Mouse (Mus musculus): Measurements from ENCODE around the gene Htr1d.

DNA sequence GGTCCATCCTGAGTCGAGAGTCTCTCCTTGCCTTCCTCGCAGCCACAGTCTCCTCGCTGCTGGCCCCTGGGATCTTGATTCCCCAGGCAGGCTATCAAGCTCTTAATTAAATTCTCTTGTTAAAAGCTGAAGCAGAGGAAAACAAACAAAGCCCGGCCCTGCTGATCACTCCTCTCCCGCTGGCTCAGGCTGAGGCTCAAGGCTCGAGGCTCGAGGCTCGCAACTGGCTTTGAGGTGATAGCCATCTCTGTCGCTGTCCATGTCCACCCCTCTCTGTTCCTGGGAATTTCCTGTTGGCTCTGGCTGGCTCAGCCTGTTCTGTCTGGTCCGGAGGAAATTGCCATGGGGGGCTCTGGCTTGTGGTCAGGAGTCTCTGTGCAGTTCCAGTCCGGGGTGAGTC lies 4.4 kb upstream of the Htr1d start:
- TF ChIP-seq CTCF (IDR thresholded peaks at IDR 0.05; ENCODE audit: insufficient read depth, low read depth, low read length): no peak
- TF ChIP-seq POLR2A (IDR thresholded peaks at IDR 0.05; ENCODE audit: insufficient read depth, low read depth, low read length): no peak

All from olfactory bulb, adult 2 months (tissue).